Mouse (Mus musculus) cerebellum, adult 11-12 months (tissue): ENCODE measurements around the gene Cgref1.

Source experiments
- DNase-seq: peaks from one replicate; pipeline ENCODE4 v3.0.0; 2022

The Cgref1 gene

DNA sequence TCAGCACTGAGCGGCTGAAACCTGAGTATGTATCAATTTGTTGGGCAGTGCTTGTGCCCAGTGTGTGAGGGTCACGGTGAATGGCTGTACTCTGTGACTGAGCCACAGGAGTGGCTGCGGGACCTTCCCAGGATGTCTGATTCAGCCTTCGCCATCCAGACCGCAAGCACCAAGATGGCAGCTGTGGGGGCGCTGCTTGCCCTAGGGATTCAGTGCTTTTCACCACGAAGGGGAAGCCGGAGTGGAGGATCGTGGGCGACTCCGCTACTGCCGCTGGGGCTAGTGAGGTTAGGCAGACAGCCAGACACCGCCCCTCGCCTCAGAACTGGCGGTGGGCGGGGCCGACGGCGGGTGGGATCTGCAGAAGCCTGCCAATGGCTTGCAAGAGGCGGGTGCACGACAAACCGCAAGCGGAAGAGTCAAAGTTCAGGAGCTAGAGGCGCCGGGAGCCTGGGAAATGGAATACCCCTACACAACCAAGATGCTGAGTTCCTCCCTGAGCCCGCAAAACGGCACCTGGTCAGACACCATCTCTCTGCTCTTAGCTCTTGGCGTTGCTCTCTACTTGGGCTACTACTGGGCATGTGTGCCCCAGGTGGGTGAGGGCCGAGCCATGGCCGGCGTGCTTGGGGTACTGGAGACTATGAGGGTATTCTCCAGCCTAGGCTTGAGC is 4.4 kb upstream of the Cgref1 start:
- DNase-seq = peak; percentile 86

GRCm38 (mm10) chr5:30948620-30949019 is 3.2 kb upstream of the Cgref1 start:
- no peak for DNase-seq

DNA sequence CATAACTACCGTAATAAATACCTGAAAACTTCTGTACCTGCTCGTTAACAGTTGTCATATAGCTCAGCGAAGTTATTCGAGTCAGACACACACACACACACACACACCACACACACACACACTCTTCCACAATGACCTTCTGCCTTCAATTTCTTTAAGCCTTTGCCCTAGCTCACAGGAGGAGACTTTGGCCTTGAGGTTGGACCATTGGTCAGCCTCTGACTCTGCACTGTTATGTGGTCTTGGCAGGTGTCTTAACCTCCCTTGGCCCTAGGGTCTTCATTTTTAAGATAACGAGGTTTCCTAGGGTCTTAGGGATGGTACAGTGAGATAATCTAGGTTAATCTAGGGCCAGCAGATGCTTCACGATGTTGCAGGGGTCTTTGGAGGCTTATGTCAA is 1.0 kb downstream of the Cgref1 start:
- no peak for DNase-seq

GRCm38 (mm10) chr5:30943004-30943403 is 2.4 kb downstream of the Cgref1 start:
- DNase-seq = no peak

DNA sequence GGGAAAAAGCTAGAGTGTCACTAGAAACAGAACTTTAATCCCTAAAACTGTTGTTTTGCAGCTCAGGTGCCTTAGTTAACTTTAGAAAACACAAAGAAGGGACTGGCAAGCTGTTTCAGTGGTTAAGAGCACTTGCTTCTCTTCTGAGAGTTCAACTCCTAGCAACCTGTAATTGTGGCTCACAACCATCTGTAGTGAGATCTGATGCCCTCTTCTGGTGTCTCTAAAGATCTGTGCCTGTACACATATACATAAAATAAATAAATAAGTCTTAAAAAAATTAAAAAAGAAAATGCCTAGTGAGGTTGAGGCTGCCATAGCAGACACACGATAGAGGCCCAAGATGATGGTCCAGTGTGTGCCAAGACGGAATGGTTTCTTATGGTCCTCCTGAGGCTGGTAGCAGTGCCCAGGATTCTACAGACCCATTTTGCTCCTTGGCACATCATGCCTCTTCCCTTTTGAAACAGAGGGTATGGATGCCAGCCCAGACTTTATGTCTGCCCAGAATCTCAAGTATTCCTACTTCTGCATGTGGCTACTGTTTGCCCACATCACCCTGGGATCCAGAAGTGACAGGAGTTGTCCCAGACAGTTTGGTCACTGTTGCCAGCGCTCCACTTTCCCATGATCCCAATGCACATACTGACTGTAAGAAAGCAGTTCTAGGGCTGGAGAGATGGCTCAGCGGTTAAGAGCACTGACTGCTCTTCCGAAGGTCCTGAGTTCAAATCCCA is 10.5 kb downstream of the Cgref1 start:
- DNase-seq = no peak

- no peak for DNase-seq
Measured at GRCm38 (mm10) chr5:30933705-30934104, 11.7 kb downstream of the Cgref1 start.

DNA sequence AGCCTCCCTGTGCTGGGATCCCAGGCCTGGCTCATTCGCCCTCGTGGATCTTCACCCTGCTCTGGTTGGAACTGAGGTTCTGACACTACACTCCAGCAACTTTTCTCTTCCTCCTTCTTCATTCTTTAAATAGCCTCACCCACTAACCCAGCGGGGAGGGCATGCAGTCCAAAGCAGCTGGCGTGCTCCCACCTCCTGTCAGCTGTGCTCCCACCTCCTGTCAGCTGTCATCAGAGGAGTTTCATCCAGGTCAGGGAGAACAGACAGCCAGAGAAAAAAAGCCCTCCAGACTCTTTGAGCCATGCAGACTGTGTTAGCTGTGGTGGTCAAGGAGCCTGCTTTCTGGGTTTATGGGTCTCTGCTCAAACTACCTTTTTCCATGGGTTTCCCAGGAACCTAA is 14.0 kb downstream of the Cgref1 start:
- no peak for DNase-seq

DNA sequence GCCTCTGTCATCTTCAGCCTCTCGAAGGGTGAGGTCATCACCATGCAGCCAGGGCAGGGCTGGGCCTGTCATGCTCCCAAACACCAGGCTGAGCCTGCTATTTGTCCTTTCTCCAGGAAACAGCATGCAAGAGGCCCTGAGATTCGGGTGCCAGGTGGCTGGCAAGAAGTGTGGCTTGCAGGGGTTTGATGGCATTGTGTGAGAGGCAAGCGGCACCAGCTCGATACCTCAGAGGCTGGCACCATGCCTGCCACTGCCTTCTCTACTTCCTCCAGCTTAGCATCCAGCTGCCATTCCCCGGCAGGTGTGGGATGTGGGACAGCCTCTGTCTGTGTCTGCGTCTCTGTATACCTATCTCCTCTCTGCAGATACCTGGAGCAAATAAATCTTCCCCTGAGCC is 14.5 kb downstream of the Cgref1 start:
- DNase-seq = peak; percentile 33

GRCm38 (mm10) chr5:30930121-30930520 is 15.3 kb downstream of the Cgref1 start:
- DNase-seq = peak; percentile 71

GRCm38 (mm10) chr5:30927945-30928529 is 17.4 kb downstream of the Cgref1 start:
- no peak for DNase-seq

GRCm38 (mm10) chr5:30926073-30926472 is 19.3 kb downstream of the Cgref1 start:
- no peak for DNase-seq

DNA sequence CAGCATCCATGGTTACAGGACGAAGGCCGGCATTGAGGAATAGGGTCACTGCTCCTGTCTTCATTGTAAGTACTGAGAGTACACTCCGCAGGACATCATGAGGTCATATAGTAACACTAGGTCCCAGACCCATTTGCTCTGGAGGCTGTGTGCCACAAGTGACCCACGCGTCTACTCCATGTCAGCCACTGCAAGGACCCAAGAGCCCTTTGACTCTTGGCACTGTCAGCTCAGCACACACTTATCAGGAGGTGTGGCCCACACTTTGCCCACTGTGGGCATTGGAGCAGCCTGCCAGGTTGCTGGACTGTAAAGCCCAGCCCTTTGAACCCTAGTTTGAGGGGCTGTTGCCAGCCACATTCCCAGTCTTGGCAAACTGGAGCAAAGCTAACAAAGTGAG is 20.2 kb downstream of the Cgref1 start:
- DNase-seq = no peak

DNA sequence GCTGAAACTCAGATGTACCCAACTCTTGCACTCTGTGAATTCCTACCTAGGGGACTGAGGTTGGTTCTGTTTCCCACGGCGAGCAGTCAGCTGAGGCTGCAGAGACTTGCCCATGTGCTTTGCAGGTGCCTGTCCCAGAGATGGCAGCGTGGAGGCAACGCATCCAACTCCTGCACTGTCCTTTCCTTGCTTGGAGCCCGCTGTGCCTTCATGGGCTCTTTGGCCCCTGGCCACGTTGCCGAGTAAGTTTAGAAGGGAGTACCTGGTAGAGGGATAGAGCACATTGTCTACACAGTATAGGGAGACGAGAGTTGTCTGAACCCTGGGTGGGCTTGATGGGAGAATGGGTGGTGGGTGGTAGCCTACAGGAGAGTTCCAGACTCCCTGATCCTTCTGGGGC is 20.8 kb downstream of the Cgref1 start:
- DNase-seq = no peak

- no peak for DNase-seq
Measured at GRCm38 (mm10) chr5:30923119-30923518, 22.3 kb downstream of the Cgref1 start.

GRCm38 (mm10) chr5:30922581-30923041 is 22.8 kb downstream of the Cgref1 start:
- DNase-seq = peak; percentile 41

DNA sequence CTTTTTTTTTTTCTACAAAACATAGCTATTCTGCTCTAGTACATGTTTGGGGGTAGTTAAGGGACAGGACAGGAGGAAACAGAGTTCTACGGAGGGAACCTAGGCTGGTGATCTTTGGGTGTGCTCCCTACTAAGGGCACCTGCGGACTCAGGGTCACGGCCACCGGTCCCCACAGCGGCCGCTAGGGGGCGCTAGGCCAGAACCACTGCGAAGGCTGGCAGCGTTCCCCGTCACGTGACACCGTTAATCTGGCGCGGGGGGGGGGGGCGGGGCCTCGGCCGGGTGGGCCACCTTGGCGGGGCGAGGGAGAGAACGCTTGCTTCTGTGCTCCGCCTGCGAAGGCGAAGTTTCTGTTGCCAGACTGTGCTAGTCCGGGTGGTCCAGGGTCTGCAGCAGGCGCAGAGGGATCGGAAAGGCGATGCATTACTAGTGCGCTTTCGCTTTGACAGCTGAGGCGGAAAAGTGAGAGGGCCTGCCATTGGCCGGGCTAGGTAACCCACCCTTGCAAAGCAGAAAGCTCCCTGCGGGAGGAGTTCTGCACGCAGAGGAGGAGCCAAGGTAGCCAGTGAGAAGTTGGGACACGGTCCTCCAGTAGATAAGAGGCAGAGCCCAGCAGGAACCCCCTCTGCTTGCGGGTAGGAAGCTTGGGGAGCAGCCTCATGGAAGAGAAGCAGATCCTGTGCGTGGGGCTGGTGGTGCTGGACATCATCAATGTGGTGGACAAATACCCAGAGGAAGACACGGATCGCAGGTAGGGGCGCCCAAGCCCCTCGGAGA is 23.9 kb downstream of the Cgref1 start, which contains the start of gene Khk:
Gene Khk (plus strand): TSS at position 176 of the 778 bp plus-strand sequence.
- DNase-seq = peak; percentile 87

GRCm38 (mm10) chr5:30920621-30921020 is 24.8 kb downstream of the Cgref1 start:
- DNase-seq = peak; percentile 66

- no peak for DNase-seq
Measured at GRCm38 (mm10) chr5:30919831-30920614, 25.4 kb downstream of the Cgref1 start.

DNA sequence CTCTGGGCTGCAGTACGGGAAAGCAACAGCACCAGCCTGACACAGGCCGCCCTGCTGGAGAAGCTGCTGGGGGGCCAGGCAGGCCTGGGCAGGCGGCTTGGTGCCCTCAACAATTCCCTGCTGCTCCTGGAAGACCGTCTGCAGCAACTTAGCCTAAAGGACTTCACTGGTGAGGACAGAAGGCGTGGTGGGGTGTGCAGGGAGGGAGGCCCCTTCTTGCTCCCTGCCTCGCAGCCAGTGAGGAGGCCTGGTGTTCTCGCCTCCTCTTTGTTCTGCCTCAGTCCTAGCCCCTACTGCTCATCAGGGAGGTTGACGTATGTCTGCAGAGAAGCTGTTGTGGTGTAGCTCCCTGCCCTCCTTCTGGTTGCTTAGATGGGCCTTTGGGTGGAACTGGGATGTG is 26.7 kb downstream of the Cgref1 start:
- DNase-seq = no peak

- peak; percentile 48 for DNase-seq
Measured at GRCm38 (mm10) chr5:30917891-30918670, 27.3 kb downstream of the Cgref1 start.

DNA sequence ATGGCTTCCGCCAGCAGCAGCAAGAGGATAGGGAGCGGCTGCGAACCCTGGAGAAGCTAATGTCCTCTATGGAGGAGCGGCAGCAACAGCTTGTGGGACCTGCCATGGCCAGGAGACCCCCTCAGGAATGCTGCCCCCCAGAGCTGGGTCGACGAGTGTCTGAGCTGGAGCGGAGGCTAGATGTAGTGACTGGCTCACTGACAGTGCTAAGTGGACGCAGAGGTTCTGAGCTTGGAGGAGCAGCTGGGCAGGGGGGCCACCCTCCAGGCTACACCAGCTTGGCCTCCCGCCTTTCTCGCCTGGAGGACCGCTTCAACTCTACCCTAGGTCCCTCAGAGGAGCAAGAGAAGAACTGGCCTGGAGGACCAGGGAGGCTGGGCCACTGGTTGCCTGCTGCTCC is 28.0 kb downstream of the Cgref1 start:
- DNase-seq = peak; percentile 49

GRCm38 (mm10) chr5:30916841-30917240 is 28.6 kb downstream of the Cgref1 start:
- DNase-seq = no peak
